Mouse (Mus musculus) forebrain, embryonic 13.5 days (tissue): ENCODE measurements around the gene Ctxn2. TPM values are rescaled to one million over a fixed set of nuclear protein-coding genes. Genes with fewer than 3 reads are reported as not detected.

Experiments
- polyA plus RNA-seq: library from polyadenylated mRNA; unstranded; fragments of >200 nt; fragmentation: Nextera tagmentation; extraction: Ambion mirVana; gene quantifications from 2 replicates; pipeline ENCODE4 v1.2.1, GENCODE M21; 2015

Ctxn2 gene
- polyA plus RNA-seq, 1 experiment from 2014 or later: 0.87 TPM

Other genes with a start within 250 kb of the Ctxn2 start
- gene Slc24a5, start 68.6 kb upstream of the Ctxn2 start, polyA plus RNA-seq: 4.6 and 5.1 TPM in 2 replicates
- gene Myef2, start 13.0 kb upstream of the Ctxn2 start, polyA plus RNA-seq: 270 and 293 TPM in 2 replicates
- not detected in 2 replicates for gene Slc12a1, start 15.8 kb downstream of the Ctxn2 start, polyA plus RNA-seq
- gene Dut, start 110.5 kb downstream of the Ctxn2 start, polyA plus RNA-seq: 188 and 199 TPM in 2 replicates